Mouse (Mus musculus): ENCODE results near the gene Usmg5. TPM values are rescaled to one million over a fixed set of nuclear protein-coding genes. Genes with fewer than 3 reads are reported as not detected.

The Usmg5 gene
- polyA plus RNA-seq, 1 experiment, result 1,012 TPM

DNA sequence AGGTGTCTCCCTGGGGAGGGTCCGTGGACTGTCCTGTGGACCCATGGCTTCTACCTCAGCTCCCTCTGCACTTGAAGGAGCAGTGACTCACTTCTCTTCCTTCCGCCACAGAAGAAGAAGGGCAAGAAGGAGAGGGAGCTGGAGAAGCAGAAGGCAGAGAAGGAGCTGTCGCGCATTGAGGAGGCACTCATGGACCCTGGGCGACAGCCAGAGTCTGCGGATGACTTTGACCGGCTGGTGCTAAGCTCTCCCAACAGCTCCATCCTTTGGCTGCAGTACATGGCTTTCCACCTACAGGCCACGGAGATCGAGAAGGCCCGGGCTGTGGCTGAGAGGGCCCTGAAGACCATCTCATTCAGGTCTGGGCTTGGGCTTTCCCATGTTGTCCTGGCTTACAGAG, 37.7 kb upstream of the Usmg5 start:
- no peak overlapping the region for H3ac ChIP-seq (ENCODE audit: control insufficient read depth, insufficient read length)
- no peaks in the 10 kb centered on the region for H3K79me2 ChIP-seq (ENCODE audit: control insufficient read depth, insufficient read depth)
- peaks cover 40% of the 10 kb centered on the region for H3K36me3 ChIP-seq (ENCODE audit: control insufficient read depth, insufficient read depth)
- H3K4me2 ChIP-seq (ENCODE audit: low read depth), result no peak overlapping the region
- TF ChIP-seq MYOG (IDR thresholded peaks at IDR 0.05; ENCODE audit: control insufficient read depth in 1 of 3, insufficient read depth in 1 of 3, insufficient read length in 2 of 3, low read depth in 2 of 3) (no peak), TCF3 (IDR thresholded peaks at IDR 0.05; ENCODE audit: insufficient read length, low read depth) (no peak), MAX (IDR thresholded peaks at IDR 0.05; ENCODE audit: low read depth) (no peak), REST (IDR thresholded peaks at IDR 0.05; ENCODE audit: insufficient read depth, insufficient read length) (no peak), SRF (IDR thresholded peaks at IDR 0.05; ENCODE audit: control insufficient read depth, insufficient read length, low read depth) (no peak), MYOD1 (IDR thresholded peaks at IDR 0.05; ENCODE audit: control insufficient read depth in 1 of 3, insufficient read length in 2 of 3, low read depth in 2 of 3) (no peak), TCF12 (IDR thresholded peaks at IDR 0.05; ENCODE audit: insufficient read depth, poor library complexity, severe bottlenecking) (no peak), POLR2AphosphoS2 (IDR thresholded peaks at IDR 0.05; ENCODE audit: insufficient read length, low read depth) (no peak), E2F4 (IDR thresholded peaks at IDR 0.05; ENCODE audit: insufficient read depth) (no peak), POLR2A (IDR thresholded peaks at IDR 0.05; ENCODE audit: insufficient read length, low read depth) (no peak), USF1 (IDR thresholded peaks at IDR 0.05; ENCODE audit: low read depth) (no peak)
- H3K27me3 ChIP-seq (ENCODE audit: control insufficient read depth, insufficient read depth, insufficient read length), result no peaks in the 10 kb centered on the region
- no peak overlapping the region for H3K4me3 ChIP-seq

- Histone ChIP-seq H3K4me2 (ENCODE audit: low read depth) (no peak overlapping the region), H3K36me3 (ENCODE audit: control insufficient read depth, insufficient read depth) (peaks cover 33% of the 10 kb centered on the region), H3K4me3 (no peak overlapping the region), H3ac (ENCODE audit: control insufficient read depth, insufficient read length) (no peak overlapping the region), H3K27me3 (ENCODE audit: control insufficient read depth, insufficient read depth, insufficient read length) (no peaks in the 10 kb centered on the region), H3K79me2 (ENCODE audit: control insufficient read depth, insufficient read depth) (no peaks in the 10 kb centered on the region)
- no peak for TF ChIP-seq REST (IDR thresholded peaks at IDR 0.05; ENCODE audit: insufficient read depth, insufficient read length)
- TF ChIP-seq TCF12 (IDR thresholded peaks at IDR 0.05; ENCODE audit: insufficient read depth, poor library complexity, severe bottlenecking), result no peak
- no peak for TF ChIP-seq MYOG (IDR thresholded peaks at IDR 0.05; ENCODE audit: control insufficient read depth in 1 of 3, insufficient read depth in 1 of 3, insufficient read length in 2 of 3, low read depth in 2 of 3)
- no peak for TF ChIP-seq E2F4 (IDR thresholded peaks at IDR 0.05; ENCODE audit: insufficient read depth)
- no peak for TF ChIP-seq MYOD1 (IDR thresholded peaks at IDR 0.05; ENCODE audit: control insufficient read depth in 1 of 3, insufficient read length in 2 of 3, low read depth in 2 of 3)
- no peak for TF ChIP-seq USF1 (IDR thresholded peaks at IDR 0.05; ENCODE audit: low read depth)
- TF ChIP-seq POLR2AphosphoS2 (IDR thresholded peaks at IDR 0.05; ENCODE audit: insufficient read length, low read depth), result no peak
- TF ChIP-seq MAX (IDR thresholded peaks at IDR 0.05; ENCODE audit: low read depth), result no peak
- TF ChIP-seq CEBPB (IDR thresholded peaks at IDR 0.05; ENCODE audit: insufficient read depth, poor library complexity, severe bottlenecking), result no peak
- no peak for TF ChIP-seq POLR2A (IDR thresholded peaks at IDR 0.05; ENCODE audit: insufficient read length, low read depth)
- no peak for TF ChIP-seq SRF (IDR thresholded peaks at IDR 0.05; ENCODE audit: control insufficient read depth, insufficient read length, low read depth)
- TF ChIP-seq TCF3 (IDR thresholded peaks at IDR 0.05; ENCODE audit: insufficient read length, low read depth), result no peak
Measured at GRCm38 (mm10) chr19:47122802-47123201, 32.4 kb upstream of the Usmg5 start.

- H3K79me2 ChIP-seq (ENCODE audit: control insufficient read depth, insufficient read depth), result no peaks in the 10 kb centered on the region
- TF ChIP-seq MYOD1 (IDR thresholded peaks at IDR 0.05; ENCODE audit: control insufficient read depth in 1 of 3, insufficient read length in 2 of 3, low read depth in 2 of 3), result no peak
- no peak for TF ChIP-seq REST (IDR thresholded peaks at IDR 0.05; ENCODE audit: insufficient read depth, insufficient read length)
- no peak for TF ChIP-seq TCF3 (IDR thresholded peaks at IDR 0.05; ENCODE audit: insufficient read length, low read depth)
- TF ChIP-seq SRF (IDR thresholded peaks at IDR 0.05; ENCODE audit: control insufficient read depth, insufficient read length, low read depth), result no peak
- TF ChIP-seq MAX (IDR thresholded peaks at IDR 0.05; ENCODE audit: low read depth), result no peak
- TF ChIP-seq POLR2A (IDR thresholded peaks at IDR 0.05; ENCODE audit: insufficient read length, low read depth), result no peak
- TF ChIP-seq CEBPB (IDR thresholded peaks at IDR 0.05; ENCODE audit: insufficient read depth, poor library complexity, severe bottlenecking), result no peak
- no peak for TF ChIP-seq TCF12 (IDR thresholded peaks at IDR 0.05; ENCODE audit: insufficient read depth, poor library complexity, severe bottlenecking)
- TF ChIP-seq USF1 (IDR thresholded peaks at IDR 0.05; ENCODE audit: low read depth), result no peak
- no peak for TF ChIP-seq MYOG (IDR thresholded peaks at IDR 0.05; ENCODE audit: control insufficient read depth in 1 of 3, insufficient read depth in 1 of 3, insufficient read length in 2 of 3, low read depth in 2 of 3)
- TF ChIP-seq E2F4 (IDR thresholded peaks at IDR 0.05; ENCODE audit: insufficient read depth), result no peak
- TF ChIP-seq POLR2AphosphoS2 (IDR thresholded peaks at IDR 0.05; ENCODE audit: insufficient read length, low read depth), result no peak
- no peak overlapping the region for H3K4me3 ChIP-seq
- no peak overlapping the region for H3ac ChIP-seq (ENCODE audit: control insufficient read depth, insufficient read length)
- H3K4me2 ChIP-seq (ENCODE audit: low read depth), result no peak overlapping the region
- H3K36me3 ChIP-seq (ENCODE audit: control insufficient read depth, insufficient read depth), result peaks cover 30% of the 10 kb centered on the region
- no peaks in the 10 kb centered on the region for H3K27me3 ChIP-seq (ENCODE audit: control insufficient read depth, insufficient read depth, insufficient read length)
Measured at GRCm38 (mm10) chr19:47121054-47121453, 30.6 kb upstream of the Usmg5 start.

DNA sequence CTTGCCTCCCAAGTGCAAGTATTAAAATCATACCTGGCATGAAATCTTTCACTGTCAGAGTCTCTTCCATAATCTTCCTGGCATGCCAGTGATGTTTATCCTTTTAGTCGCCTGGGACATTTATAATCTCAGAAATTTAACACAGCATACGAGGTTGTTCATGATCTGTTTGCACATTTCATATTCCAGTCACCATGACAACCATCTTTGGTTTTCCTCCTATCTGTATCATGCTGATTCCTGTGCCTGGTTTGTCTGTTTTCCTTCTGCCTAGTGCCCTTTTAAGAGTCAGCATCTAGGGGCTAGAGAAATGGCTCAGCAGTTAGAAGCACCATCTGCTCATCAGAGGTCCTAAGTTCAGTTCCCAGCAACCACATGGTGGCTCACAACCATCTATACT, 28.2 kb upstream of the Usmg5 start:
- H3K79me2 ChIP-seq (ENCODE audit: control insufficient read depth, insufficient read depth), result no peaks in the 10 kb centered on the region
- peaks cover 38% of the 10 kb centered on the region for H3K36me3 ChIP-seq (ENCODE audit: control insufficient read depth, insufficient read depth)
- TF ChIP-seq MYOD1 (IDR thresholded peaks at IDR 0.05; ENCODE audit: control insufficient read depth in 1 of 3, insufficient read length in 2 of 3, low read depth in 2 of 3), result no peak
- no peak for TF ChIP-seq MAX (IDR thresholded peaks at IDR 0.05; ENCODE audit: low read depth)
- TF ChIP-seq SRF (IDR thresholded peaks at IDR 0.05; ENCODE audit: control insufficient read depth, insufficient read length, low read depth), result no peak
- no peak for TF ChIP-seq CEBPB (IDR thresholded peaks at IDR 0.05; ENCODE audit: insufficient read depth, poor library complexity, severe bottlenecking)
- TF ChIP-seq REST (IDR thresholded peaks at IDR 0.05; ENCODE audit: insufficient read depth, insufficient read length), result no peak
- no peak for TF ChIP-seq POLR2A (IDR thresholded peaks at IDR 0.05; ENCODE audit: insufficient read length, low read depth)
- no peak for TF ChIP-seq E2F4 (IDR thresholded peaks at IDR 0.05; ENCODE audit: insufficient read depth)
- H3K27me3 ChIP-seq (ENCODE audit: control insufficient read depth, insufficient read depth, insufficient read length), result no peaks in the 10 kb centered on the region
- H3K4me2 ChIP-seq (ENCODE audit: low read depth), result no peak overlapping the region
- no peak overlapping the region for H3ac ChIP-seq (ENCODE audit: control insufficient read depth, insufficient read length)
- H3K4me3 ChIP-seq, result no peak overlapping the region

Measured in myocyte (in vitro differentiated cells).